Mouse (Mus musculus): ENCODE results near the gene Tbx2.

Tbx2 gene

DNA sequence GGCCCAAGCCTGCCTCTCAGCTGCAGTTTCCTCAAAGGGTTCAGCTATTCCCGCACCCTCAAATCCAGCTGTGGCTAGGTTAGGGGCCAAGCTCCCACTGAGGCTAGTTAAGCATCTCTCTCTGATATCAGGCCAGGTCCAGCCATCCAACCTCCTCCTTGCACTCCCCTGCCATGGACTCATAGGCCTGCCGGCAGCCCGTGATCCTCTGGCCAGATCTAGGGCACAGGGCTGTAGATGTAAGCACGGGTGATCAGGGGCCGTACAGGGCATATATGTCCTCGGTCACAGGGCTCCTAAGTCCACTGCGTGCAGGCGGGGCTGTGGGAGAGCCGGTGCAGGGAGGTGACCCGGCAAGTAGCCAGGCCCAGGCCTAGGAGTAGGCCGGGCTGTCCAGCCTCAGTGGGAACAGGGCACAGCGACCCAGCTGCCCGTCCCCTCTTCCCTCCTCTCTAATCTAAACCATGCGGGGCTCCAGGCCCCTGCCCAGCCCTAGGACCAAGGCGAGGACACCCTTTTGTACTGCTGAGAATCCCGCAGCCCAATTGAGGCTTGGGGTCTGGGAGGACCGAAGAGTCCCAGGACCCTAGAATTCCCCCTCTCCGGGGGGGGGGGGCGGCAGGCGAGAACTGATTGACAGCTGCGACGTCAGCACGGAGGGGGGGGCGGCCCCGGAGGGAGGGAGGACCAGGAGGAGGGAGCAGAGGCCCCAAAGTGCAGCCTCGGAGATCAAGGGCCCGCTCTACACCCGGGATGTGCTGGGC lies 53.5 kb downstream of the Tbx2 start, which contains the start of gene Tbx4:
TSS of gene Tbx4 (plus strand) at position 758 of the 764 bp plus-strand sequence.
- in situ Hi-C loops (cut with MboI, MseI): no loop called here

DNA sequence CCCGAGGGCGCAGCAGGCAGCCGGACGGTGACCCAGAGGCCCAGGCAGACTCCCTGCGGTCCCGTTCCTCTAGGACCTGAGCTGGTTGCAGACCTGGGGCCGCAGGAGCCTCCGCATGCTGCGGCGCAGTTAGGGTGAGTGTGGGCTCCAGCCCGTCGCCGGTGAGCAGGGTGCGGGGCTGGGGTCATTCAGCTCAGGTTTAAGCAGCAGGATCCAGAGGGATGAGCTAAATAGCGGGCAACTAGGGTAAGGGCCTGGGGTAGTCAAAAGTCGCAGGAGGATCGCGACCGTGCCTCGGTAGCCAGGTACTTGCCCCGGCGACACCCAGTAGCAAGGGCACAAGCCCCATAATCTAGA lies 54.1 kb downstream of the Tbx2 start:
- in situ Hi-C loops (cut with MboI, MseI): no loop called here

DNA sequence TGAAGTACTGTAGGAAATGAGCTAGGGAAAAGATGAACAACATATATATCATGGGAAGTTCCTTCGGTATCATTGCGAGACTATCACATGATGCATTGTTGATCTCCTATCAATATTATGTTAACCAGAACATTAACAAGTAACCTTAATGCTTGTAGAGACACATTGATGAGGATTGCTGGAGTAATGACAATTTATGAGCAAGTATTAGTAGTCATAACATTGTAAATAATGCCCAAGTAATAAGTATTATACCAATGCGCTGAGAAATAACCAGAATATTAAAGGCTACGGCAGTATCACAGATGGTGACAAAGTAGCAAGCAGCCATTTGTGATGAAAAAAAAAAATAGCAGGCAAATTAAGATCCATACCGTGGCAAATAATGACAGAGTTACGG lies 54.9 kb downstream of the Tbx2 start:
- in situ Hi-C loops (cut with MboI, MseI): no loop called here

DNA sequence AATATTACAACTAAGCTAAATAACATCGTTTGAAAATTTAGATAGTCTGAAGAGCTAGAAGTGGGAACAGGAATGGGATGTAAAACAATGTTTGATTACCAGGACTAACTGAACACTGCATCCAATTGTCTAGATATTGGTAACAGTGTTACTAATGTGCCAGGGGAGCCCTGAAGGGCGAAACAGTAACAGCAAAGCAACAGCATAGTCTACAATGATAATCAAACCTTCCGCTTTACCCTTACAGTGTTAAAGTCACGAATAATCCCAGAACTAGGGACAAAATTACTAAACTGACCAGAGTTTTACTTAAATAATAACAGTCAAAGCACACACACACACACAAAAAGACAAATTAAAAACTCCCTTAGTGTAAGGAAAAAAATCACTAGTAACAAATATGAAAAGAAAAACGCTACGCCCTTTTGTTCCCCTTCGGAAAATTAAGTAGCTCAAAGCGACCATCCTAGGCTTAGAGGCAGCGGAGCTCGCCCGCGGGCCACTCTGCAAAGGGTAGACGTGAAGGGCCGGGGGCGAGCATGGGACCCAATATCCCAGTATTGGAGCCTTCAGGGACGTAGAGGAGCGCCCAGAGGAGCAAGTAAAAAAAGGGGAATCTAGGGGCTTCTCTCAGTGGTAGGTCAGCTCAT lies 55.6 kb downstream of the Tbx2 start:
- in situ Hi-C loops (cut with MboI, MseI): no loop called here

DNA sequence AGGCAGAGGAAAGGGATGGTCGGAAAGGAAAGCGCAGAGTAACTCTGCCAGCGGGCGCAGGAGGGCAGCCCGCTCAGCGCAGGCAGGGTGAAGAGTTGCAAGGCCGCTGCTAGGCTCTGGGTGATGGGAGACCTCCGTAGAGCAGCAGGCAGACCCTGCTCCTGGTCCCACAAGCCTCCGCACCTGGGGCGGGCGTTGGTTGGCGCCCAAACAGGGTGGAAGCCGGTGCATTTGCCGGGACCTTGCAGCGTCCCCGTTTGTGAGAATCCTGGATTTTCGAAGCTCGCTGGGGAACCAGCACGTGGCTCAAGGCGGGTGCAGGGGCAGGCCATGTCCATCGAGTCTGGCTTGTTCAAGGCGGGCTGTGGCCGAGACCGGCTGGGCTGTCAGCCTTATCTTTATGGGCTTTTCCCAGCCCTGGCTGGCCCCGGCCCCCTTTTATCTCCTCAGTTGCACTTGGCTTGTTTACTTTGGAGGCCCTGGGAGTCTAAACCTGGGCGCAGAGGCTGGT lies 56.2 kb downstream of the Tbx2 start:
- in situ Hi-C loops (cut with MboI, MseI): no loop called here

DNA sequence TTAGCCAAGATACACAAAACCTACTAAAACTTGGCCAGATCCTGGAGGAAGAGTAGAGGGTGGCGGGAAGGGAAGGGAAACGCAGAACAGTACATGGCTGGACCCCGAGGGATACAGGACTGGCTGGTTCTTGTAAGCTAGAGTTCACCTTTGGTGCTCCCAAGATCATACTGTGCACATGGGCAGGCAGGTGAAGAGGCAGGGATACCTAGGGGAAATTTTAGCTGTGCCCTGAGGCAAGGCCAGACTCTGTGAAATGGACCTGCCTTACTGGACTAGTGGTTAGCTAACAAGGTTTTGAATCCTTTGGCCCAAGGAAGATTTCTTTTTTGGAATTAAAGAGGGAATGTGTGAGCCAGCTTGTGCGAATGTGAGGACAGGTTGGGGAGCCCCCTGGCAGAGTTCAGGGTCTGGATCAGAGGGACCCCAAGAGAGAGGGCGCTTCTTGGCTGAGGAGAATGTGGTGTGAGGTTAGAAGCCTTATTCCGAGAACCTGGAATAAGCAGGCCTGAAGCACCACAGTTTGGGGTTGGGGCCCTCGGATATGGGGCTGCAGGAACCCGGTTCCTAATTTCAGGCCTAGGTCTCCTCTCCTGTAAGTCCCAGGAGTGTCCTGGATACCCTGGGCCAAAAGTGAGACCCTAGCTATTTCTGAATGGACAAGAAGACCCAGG lies 56.8 kb downstream of the Tbx2 start:
- in situ Hi-C loops (cut with MboI, MseI): no loop called here

DNA sequence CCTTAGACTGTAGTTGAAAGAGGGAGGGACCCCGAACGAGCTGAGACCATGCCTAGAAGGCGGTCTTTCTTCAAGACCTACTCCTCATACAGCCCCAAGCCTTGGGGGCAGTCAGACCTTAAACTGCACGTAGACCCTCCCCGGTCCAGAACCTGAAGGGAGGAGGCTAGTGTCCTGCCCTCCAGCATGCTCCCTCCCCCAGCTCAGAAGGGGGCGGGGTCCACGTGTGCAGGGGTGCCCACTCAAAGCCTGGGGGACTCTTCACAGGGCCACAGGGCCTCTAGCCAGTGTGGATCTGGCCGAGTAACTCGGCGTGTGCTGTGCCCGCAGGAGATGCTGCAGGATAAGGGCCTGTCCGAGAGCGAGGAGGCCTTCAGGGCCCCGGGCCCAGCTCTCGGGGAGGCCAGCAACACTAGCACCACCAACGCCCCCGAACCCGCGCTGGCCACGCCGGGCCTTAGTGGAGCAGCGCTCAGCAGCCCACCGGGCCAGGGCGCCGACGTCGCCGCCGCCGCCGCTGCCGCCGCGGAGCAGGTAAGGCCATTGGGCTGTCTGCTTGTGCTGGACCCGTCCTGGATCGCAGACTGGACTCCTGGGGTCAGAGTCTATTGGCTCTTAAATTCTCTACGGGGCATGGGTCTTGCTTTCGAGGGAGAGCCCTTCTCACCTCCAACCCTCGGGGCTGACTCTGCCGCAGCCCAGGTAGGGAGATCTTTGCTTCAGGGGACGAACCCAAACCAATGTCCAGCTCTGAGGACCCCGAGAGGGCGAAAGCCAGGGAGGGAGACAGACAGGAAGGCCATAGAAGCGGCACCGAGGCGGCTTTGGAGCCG lies 57.6 kb downstream of the Tbx2 start:
- in situ Hi-C loops (cut with MboI, MseI): no loop called here

DNA sequence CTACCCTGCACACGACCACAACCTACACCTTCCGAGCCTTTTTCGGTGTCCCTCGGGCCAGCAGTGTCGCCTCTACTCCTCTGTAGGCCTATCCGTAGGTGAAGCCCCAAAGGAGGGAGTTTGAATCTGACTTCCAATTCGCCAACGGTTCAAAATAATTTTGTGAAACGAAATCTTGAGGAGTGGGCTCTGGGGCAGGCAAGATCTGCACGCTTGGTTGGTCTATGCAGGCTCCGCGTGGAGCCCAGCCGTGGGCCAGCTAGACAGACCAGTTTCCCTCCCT lies 58.2 kb downstream of the Tbx2 start:
- in situ Hi-C loops (cut with MboI, MseI): no loop called here

DNA sequence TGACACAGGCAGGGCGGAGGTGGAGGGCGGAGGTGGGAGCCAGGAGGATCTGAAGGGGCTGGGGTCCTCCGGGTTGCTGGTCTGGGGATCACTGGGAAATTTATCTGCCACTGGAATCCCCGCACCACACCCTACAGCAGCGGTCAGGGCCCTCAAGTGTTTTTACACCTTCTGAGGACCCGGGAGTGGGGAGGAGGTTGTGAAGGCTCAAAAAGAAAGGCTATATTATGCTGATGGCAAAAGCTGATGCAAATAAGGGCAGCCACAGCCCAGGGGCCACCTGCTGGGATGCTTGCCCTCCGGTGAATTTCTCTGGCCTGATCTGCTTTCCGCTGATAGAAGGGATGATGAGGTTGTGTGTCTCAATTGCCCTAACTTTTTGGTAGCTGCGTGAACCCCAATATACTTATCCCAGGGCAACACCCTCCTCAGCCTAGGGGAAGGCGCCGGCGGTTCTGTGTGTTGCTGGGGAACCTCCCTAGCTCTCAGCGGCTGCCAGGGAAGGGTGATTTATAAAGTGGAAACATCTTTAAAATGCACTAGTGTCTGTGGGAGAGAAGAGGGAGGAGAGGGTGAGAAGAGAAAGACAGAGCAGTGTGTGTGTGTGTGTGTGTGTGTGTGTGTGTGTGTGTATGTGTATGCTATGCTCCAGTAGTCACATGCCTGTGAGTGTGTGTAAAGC lies 58.8 kb downstream of the Tbx2 start:
- in situ Hi-C loops (cut with MboI, MseI): no loop called here

Measured in T-helper 17 cell (primary cell).